In the genomic region with DNA sequence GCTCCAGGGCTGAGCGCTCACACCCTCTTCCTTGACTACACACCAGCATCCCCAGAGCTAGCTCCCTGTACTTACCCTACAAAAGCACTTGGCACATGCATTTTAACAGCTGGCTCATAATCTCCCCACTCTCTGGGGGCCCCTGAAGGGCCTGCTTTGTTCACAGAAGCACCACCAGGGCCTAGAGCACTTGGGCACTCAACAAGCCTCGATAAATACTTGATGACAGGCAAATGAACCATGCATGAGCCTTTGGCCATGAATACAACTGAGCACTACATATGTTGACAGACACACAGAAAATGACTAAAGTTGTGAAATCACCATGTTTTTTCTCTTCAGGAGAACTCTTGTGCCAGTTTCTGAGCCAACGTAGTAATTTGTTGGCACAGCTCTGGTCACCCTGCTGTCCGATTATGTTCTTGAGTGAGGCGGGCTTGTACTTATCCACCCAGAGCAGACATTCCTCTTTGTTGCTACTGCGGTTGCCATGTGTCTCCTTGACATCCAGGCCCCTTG, we compare ENCODE assay signal across 11 mouse cellular contexts. TPM values are rescaled to one million over a fixed set of nuclear protein-coding genes. Genes with fewer than 3 reads are reported as not detected.
DNase-seq lines count a peak whose midpoint lies in the region; ATAC-seq and TF ChIP-seq lines count a peak whose summit lies in the region.
"Had no signal": no experiment of that assay in that cellular context is flagged by ENCODE, and none has a peak within 500 bp of the region (broad histone marks: within the 10 kb centered on the region; RNA-seq: fewer than 3 reads in every experiment).

No protein-coding gene starts in this region.

- no peak overlapping the region for H3K27ac ChIP-seq in heart, embryonic 15.5 days
- no peak overlapping the region for H3K27ac ChIP-seq in testis, adult 2 months (ENCODE audit: control insufficient read depth, insufficient read depth, low read depth, low read length)
- peak overlapping the region; percentile 36 for H3K27ac ChIP-seq in lung, embryonic 16.5 days (ENCODE audit: low read length)
- H3K27ac ChIP-seq: heart, adult 2 months had no signal

- H3K4me3 ChIP-seq in heart, embryonic 15.5 days, result no peak overlapping the region
- H3K4me3 ChIP-seq in testis, adult 2 months (ENCODE audit: control insufficient read depth, low read depth, low read length), result peak overlapping the region; percentile 50
- no peak overlapping the region for H3K4me3 ChIP-seq in lung, embryonic 16.5 days (ENCODE audit: low read length)
- H3K4me3 ChIP-seq: heart, adult 2 months; myocyte had no signal

- ATAC-seq in heart, embryonic 15.5 days (replicated peaks; ENCODE audit: insufficient number of reproducible peaks, insufficient read depth, low FRiP score, low read depth), result peak; percentile 60
- ATAC-seq in lung, embryonic 16.5 days (ENCODE audit: low read depth), result peak; percentile 87

- H3K27me3 ChIP-seq in heart, embryonic 15.5 days, result no peaks in the 10 kb centered on the region
- no peaks in the 10 kb centered on the region for H3K27me3 ChIP-seq in testis, adult 2 months (ENCODE audit: control insufficient read depth, insufficient read depth, low read length)
- H3K27me3 ChIP-seq in lung, embryonic 16.5 days (ENCODE audit: control insufficient read depth, insufficient read depth, low read depth, low read length), result no peaks in the 10 kb centered on the region

- H3K4me2 ChIP-seq in heart, embryonic 15.5 days, result no peak overlapping the region
- no peak overlapping the region for H3K4me2 ChIP-seq in lung, embryonic 16.5 days (ENCODE audit: low read depth, low read length)

- H3K36me3 ChIP-seq in heart, embryonic 15.5 days, result peaks cover 46% of the 10 kb centered on the region
- H3K36me3 ChIP-seq in testis, adult 2 months (ENCODE audit: control insufficient read depth, insufficient read depth, low read length), result peaks cover 1% of the 10 kb centered on the region; the same call in 1 of the 2 replicates
- H3K36me3 ChIP-seq in lung, embryonic 16.5 days (ENCODE audit: control insufficient read depth, insufficient read depth, low read length), result peaks cover 38% of the 10 kb centered on the region

- 70% methylated on average over 6 of the region's 6 CpGs for WGBS in heart, embryonic 15.5 days
- WGBS in lung, embryonic 16.5 days, result 75% methylated on average over 6 of the region's 6 CpGs

- no peak for DNase-seq in heart, adult 9 months (ENCODE audit: low spot score in 2 of 2)
- no peak for DNase-seq in testis, postnatal 14 days (ENCODE audit: low spot score)
- no peak for DNase-seq in kidney, adult 9 months
- DNase-seq in embryo, embryonic 9.5 days (ENCODE audit: extremely low spot score), result no peak
- DNase-seq: heart, adult 2 months; kidney, adult 2 months; thymus, postnatal 25 days had no signal

- no peak for TF ChIP-seq POLR2A in testis, adult 2 months (IDR thresholded peaks at IDR 0.05; ENCODE audit: control insufficient read depth, low read depth, low read length)

- peaks cover 8% of the 10 kb centered on the region; the same call in 1 of the 2 replicates for H3K4me1 ChIP-seq in heart, embryonic 15.5 days (replicated peaks)
- no peaks in the 10 kb centered on the region for H3K4me1 ChIP-seq in testis, adult 2 months (ENCODE audit: control insufficient read depth, insufficient read depth, low read length)
- no peaks in the 10 kb centered on the region for H3K4me1 ChIP-seq in lung, embryonic 16.5 days (replicated peaks; ENCODE audit: control insufficient read depth, insufficient read depth, low read length)

- no peak for TF ChIP-seq CTCF in testis, adult 2 months (IDR thresholded peaks at IDR 0.05; ENCODE audit: control insufficient read depth, insufficient read depth, insufficient replicate concordance, low read depth, low read length)

- H3K9me3 ChIP-seq in heart, embryonic 15.5 days (replicated peaks), result no peaks in the 10 kb centered on the region
- peaks cover 1% of the 10 kb centered on the region; the same call in 1 of the 2 replicates for H3K9me3 ChIP-seq in lung, embryonic 16.5 days (ENCODE audit: control insufficient read depth, low read length)

- no peak overlapping the region for H3K9ac ChIP-seq in heart, embryonic 15.5 days
- no peak overlapping the region for H3K9ac ChIP-seq in lung, embryonic 16.5 days (ENCODE audit: low read length)

RNA-seq across cellular contexts. Expression of a gene that starts 56.3 kb away (rescaled TPM):
- polyA plus RNA-seq in heart, embryonic 15.5 days (2015; fragmentation: Nextera tagmentation; extraction: Ambion mirVana), result 51.4 and 58.2 TPM in 2 replicates
- polyA plus RNA-seq in testis, adult 2 months (2012; rRNA removed), result 38.6 and 39.4 TPM in 2 replicates
- 73.0 and 85.7 TPM in 2 replicates for polyA plus RNA-seq in lung, embryonic 16.5 days (2015; fragmentation: Nextera tagmentation; extraction: Ambion mirVana)
